Mouse (Mus musculus): Measurements from ENCODE around the gene Arpc2. TPM values are rescaled to one million over a fixed set of nuclear protein-coding genes. Genes with fewer than 3 reads are reported as not detected.

Gene Arpc2
- polyA plus RNA-seq, 3 experiments from 2014 or later: 611 to 878 (median 637) TPM

DNA sequence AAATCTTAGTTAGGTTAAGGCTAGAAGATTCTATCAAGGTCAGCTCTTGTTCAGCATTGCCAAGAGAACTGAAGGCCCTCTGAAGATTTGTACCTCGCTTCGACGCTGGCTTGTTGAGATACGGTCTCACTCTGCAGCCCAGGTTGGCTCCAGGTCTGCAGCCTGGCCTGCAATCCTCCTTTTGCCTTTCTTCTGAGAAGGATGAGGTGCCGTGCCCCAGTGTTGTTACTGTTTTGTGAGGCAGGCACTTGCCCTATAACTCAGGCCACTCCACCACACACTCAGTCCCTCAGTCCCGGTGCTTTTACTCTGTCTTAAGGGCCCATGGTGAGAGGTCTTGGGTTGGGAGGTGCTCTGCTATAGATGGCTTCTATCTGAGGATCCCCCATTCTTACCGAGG is 66.3 kb downstream of the Arpc2 start:
- ATAC-seq: no peak

DNA sequence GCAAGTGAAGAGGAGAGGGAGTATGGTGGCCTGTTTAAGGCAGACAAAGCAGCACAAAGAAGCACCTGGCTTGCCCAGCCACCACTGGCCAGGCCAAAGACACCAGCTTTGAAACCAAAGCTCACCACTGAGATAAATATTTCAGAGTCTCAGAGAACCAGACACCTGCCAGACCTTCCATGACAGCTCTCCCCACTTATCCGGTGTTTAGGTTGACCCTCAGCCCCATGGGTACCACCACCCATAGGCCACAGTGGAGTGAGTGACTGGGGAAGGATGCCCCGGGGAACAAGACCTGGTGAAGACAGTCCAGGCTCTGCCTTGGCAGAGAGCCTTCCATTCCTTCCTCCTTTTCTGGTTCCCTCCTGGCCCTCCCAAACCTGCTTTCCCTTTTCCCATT is 67.0 kb downstream of the Arpc2 start:
- no peak for ATAC-seq

DNA sequence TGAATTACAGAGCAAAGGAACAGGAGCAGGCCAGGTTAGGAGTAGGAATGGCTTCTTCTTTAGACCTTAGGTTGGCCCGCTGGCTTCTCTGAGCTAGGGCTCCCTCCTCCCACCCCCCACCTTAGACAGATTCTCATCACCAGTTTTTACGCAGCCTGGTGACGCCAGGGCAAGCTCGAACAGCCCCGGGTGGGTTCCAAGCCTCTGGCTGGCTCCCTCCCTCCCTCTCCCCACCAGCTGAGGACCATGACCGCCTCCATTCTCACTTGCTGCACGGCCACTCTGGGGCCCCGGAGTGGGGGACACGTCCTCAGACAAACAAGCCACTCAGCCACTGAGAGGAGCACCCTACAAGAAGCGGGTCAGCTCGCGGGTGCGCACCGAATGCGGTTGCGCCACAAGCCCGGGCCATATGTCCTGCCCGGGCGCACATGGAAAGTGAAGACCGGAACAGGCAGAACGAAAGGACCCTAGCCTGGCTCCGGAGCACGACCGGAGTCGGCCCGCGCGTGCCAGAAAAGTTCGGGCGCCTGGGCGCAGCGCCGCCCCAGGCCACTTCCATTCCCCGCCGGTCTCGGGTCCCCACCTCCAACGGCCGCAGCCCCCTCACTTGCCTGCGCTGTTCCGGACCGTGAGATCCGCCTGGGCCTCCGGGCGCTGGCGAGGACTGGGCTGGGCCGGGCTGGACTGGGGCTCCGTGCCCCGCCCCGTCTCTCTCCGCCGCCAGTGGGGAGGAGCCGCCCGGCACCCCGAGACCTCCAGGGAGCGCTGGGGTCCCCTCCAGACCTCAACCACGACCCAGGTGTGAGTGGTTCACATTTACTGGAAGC is 67.8 kb downstream of the Arpc2 start:
- peak; percentile 64 for ATAC-seq

DNA sequence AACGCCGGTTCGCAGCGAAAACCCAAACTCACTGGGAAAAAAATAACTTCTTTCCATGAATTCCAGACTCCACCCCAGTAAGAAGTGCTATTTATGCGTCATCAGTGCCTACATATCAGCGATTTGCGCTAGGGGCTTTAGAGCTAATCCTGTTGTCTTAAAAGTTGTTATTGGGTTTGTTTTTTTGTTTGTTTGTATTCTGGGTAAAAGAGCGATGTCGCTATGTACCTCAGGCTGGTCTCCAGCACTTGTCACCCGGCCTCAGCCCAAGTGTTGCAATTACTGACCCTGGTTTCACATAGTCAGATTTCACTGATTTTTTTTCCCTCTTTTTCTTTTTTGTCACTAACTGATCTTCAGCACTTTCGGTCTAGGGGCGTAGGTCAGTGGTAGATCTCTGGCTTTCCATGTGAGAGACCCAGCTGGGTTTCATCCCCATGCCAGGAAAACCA is 68.5 kb downstream of the Arpc2 start:
- ATAC-seq: peak; percentile 36

DNA sequence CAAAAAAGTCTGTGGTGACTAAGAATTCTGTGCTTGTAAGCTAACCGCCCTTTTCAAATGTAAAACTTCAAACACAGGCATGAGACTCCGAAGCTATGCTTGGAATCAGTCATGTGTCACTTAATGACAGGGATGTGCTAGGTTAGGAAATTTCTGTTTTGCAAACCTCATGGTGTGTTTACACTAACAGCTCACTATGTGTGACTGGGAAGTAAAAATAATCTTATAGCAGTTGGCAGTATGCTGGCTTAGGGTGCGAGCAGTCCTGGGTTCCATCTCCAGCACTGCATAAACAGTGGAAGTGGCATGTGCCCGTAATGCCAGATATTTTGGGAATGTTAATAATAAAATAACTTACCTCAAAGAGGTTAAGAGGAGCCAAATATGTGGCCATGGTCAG is 69.1 kb downstream of the Arpc2 start:
- no peak for ATAC-seq

DNA sequence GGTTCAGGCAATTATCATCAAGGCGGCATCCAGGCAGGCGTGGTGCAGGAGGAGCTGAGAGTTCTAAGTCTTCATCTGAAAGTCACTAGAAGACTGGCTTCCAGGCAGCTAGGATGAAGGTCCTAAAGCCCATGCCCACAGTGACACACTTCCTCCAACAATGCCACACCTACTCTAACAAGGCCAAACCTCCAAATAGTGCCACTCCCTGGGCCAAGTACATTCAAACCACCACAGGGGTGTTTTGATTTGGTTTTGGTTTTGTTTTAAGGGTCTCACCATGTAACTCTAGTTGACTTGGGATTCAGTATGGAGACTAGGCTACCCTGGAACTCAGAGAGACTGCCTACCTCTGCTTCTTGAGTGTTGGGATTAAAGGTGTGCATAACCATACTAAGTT is 69.6 kb downstream of the Arpc2 start, which contains the start of gene Tmbim1:
Tmbim1 (minus strand) TSS at position 101 of the 400 bp plus-strand sequence.
- ATAC-seq: no peak

DNA sequence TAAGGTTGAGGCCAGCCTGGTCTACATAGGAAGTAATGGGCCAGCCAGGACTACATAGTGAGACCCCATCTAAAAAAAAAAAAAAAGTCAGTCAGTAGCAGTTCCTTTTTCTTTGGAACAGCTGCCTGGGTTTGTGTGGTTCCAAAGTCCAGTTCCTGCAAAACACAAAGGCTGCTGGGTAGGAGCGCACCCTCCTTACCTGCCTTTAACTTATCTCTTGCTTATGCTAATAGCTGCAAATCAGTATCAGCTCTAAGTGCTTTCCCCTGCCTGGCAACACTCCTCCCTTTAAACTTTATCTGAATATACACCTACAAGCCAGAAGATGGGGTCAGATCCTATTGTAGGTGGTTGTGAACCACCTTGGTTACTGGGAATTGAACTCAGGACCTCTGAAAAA is 71.3 kb downstream of the Arpc2 start:
- no peak for ATAC-seq

DNA sequence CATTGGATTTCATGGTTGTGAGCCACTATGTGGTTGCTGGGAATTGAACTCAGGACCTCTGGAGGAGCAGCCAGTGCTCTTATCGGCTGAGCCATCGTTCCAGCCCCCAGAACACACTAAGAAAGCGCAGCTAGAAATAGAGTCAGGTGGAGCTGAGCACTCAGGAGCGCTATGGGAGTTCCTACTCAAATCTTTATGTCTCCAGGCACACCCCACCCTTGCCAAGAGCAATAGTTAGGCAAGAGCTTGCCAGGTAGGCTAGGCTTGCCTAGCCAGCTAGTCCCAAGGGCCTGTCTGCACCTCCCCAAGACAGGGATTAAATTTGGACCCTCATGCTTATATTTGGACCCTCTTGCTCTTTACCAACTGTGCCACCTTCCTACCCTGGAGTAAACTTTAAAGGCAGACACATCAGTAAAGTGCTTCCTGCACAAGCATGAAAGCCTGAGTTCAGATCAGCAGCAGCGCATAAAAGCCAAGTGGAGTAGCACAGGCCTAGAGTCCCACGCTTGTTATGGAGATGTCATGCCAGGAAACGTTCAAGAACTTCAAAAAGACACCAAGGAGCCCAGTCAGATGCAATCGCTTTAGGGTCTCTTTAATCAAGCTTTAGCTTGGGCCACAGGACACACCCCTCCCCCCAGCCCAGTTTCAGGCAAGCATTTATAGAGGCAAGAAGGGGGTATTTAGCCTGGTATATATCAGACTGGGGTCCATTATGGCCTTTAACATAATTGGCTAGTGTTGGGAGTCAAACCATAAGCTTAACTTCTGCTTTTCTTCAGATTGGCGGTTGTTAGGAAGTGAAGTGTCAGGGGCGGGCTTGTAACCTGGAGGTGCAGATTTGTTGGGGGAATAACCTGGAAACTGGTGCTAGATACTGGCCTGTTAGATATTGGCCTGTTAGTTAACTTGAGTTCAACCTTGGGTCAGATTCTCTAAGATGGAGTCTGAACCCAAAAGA is 72.4 kb downstream of the Arpc2 start:
- no peak for ATAC-seq

DNA sequence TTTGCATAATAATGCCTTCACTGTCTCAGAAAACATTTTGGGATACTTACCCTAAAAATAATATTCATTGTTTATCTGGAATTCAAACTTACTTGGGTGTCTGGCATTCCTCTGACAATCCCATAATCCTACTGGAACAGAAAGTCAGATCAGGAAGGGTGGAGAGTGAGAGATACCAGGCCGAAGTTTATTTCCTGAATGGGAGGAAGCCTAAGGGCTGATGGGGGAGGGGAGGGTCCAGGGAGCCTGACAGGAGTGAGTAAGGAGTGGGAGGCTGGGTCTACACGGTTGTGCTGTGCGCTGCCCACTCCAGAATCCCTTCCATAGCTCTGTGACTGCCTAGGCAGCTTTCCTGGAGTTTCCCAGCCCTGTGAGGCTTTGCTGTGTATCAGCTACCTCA is 73.9 kb downstream of the Arpc2 start:
- no peak for ATAC-seq

DNA sequence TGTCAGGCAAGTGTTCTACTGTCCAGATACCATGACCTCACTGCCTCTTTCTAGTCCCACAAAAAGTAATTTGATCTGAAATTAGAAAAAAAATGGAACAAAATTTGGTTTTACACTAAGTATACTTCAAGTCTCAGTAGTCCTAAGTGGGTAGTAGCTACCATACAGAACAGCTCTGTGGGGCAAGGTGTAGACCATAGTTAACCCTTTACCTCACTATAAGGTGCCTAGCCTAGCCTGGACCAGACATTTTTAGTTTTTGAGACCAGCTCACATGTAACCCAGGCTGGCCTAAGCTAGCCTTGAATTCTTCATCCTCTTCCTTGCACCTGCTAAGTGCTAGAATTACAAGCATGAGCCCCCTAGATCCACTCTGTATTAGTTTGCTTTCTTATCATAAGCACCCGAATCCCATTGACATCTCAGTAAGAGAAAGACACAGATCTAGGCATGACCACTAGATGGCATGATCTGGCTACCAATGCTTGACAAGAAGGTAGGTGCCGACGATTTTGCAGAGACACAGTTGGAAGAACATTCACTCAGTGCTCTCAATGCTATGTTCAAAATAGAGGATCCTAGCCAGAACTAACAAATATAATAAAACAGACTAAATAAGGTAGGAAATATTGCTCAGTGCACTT is 77.3 kb downstream of the Arpc2 start:
- peak; percentile 83 for ATAC-seq

DNA sequence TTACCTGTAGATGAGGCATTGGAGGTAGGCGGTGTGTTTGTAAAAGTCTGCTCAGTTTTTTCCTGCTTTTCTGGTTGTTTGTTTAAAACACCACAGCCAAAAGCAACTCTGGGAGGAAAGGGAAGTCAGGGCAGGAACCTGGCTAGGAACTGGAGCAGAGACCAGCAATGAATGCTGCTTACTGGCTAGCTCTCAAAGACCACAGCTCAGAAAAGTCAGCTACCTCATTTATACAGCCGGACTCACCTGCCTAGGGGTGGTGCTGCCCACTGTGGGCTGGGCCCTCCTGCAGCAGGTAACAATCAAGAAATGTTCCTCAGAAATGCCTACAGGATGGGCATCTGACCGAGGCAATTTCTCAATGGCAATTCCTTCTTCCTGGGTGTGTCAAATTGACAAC is 78.9 kb downstream of the Arpc2 start:
- no peak for ATAC-seq

DNA sequence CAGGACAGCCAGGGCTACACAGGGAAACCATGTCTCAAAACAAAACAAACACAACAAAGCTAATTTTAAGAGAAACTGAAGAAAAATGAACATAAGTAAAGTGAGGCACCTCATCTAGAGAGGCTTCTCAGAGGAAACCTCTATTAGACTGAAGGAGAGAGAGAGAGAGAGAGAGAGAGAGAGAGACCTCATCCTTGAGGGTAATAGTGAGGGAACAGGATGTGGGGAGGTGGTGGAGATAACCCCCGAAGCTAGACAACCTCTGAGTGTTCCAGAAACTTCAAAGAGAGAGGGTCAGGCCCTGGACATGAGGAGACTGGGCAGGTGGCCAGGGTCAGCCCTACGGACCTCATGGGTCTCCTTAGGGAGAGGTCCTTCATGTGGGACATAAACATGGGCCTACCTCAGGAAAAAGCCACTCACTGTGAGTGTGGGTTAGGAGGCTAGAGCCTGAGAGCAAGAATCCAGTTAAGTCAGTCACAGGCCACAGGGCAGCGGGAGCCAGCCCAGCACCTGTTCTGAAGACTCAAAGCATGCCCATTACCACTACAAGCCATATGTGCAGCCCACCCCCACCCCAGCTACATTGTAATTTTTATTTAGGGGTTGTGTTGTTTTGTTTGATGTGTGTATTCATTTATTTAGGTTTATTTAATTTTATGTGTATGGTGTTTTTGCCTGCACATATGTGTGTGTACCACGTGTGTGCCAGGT is 80.4 kb downstream of the Arpc2 start:
- ATAC-seq: peak; percentile 48

Other genes starting within 250 kb of the Arpc2 start
- 10 to 100 TPM in 2 of 3 experiments, 1 to 10 TPM in 1; 9.1 to 16.3 (median 15.5) TPM for gene Tns1, start 111.6 kb upstream of the Arpc2 start, polyA plus RNA-seq (2017; shearing (Covaris generic))
- not detected for gene Rufy4, start 110.5 kb upstream of the Arpc2 start, polyA plus RNA-seq (2017; shearing (Covaris generic))
- under 1 TPM in 1 of 3 experiments, not detected in 2; 0.16 TPM for gene Cxcr2, start 82.1 kb upstream of the Arpc2 start, polyA plus RNA-seq (2017; shearing (Covaris generic))
- not detected for gene Cxcr1, start 41.5 kb upstream of the Arpc2 start, polyA plus RNA-seq (2017; shearing (Covaris generic))
- under 1 TPM in 1 of 3 experiments, not detected in 2; 0.34 TPM for gene Gpbar1, start 42.5 kb downstream of the Arpc2 start, polyA plus RNA-seq (2017; shearing (Covaris generic))
- gene Aamp, start 48.7 kb downstream of the Arpc2 start, polyA plus RNA-seq (2017; shearing (Covaris generic)): 100 to 1,000 TPM; 150 to 222 (median 210) TPM
- gene Pnkd, start 48.8 kb downstream of the Arpc2 start, polyA plus RNA-seq (2017; shearing (Covaris generic)): 100 to 1,000 TPM in 1 of 3 experiments, 10 to 100 TPM in 2; 90.4 to 101 (median 95.6) TPM
- gene Tmbim1, start 69.5 kb downstream of the Arpc2 start, polyA plus RNA-seq (2017; shearing (Covaris generic)): 10 to 100 TPM; 15.7 to 27.4 (median 17.9) TPM
- gene Catip, start 126.0 kb downstream of the Arpc2 start, polyA plus RNA-seq (2017; shearing (Covaris generic)): not detected
- gene Slc11a1, start 139.1 kb downstream of the Arpc2 start, polyA plus RNA-seq (2017; shearing (Covaris generic)): 1 to 10 TPM in 2 of 3 experiments, under 1 TPM in 1; 0.97 to 1.7 (median 1.3) TPM
- 10 to 100 TPM; 28.8 to 39.0 (median 36.1) TPM for gene Ctdsp1, start 155.4 kb downstream of the Arpc2 start, polyA plus RNA-seq (2017; shearing (Covaris generic))
- under 1 TPM in 2 of 3 experiments, not detected in 1; 0.26 to 0.41 TPM for gene Vil1, start 173.3 kb downstream of the Arpc2 start, polyA plus RNA-seq (2017; shearing (Covaris generic))